Comparison of ENCODE assay signal across 26 mouse cellular contexts in genomic region chr6:147096934-147097333, GRCm38 (mm10). TPM values are rescaled to one million over a fixed set of nuclear protein-coding genes. Genes with fewer than 3 reads are reported as not detected.
DNase-seq lines count a peak whose midpoint lies in the region; ATAC-seq and TF ChIP-seq lines count a peak whose summit lies in the region.
"Had no signal": no experiment of that assay in that cellular context is flagged by ENCODE, and none has a peak within 500 bp of the region (broad histone marks: within the 10 kb centered on the region; RNA-seq: fewer than 3 reads in every experiment).

No protein-coding gene starts in this region.

- no peak for TF ChIP-seq CTCF in liver, postnatal 0 days (IDR thresholded peaks at IDR 0.05; ENCODE audit: low read depth)
- no peak for TF ChIP-seq CTCF in CH12.LX (conservative IDR thresholded peaks at IDR 0.05 in 1 of 2, IDR thresholded peaks at IDR 0.05 in 1 of 2; ENCODE audit: low read depth in 2 of 2, low read length in 2 of 2)

- peaks cover 76% of the 10 kb centered on the region for H3K79me2 ChIP-seq in CH12.LX (replicated peaks; ENCODE audit: control insufficient read depth, extremely low read depth, insufficient read depth, poor library complexity, severe bottlenecking)

- dilution Hi-C loops in CH12.LX (cut with MboI; ENCODE audit: extremely low pct_ligation_motif_present, extremely low pct_unique_long_range_greater_than_20kb, low sequenced_read_pairs): no loop called here

- TF ChIP-seq EP300 in liver, postnatal 0 days (IDR thresholded peaks at IDR 0.05; ENCODE audit: low read depth): no peak
- TF ChIP-seq EP300 in CH12.LX (IDR thresholded peaks at IDR 0.05; ENCODE audit: low read length): no peak; the same call in none of the 2 replicates

- H3K9ac ChIP-seq in embryonic facial prominence, embryonic 13.5 days: no peak overlapping the region
- no peak overlapping the region for H3K9ac ChIP-seq in liver, postnatal 0 days (replicated peaks)
- H3K9ac ChIP-seq in liver, embryonic 12.5 days: no peak overlapping the region
- peak overlapping the region; percentile 42; the same call in 1 of the 2 replicates for H3K9ac ChIP-seq in CH12.LX (ENCODE audit: insufficient read depth, low read depth)
- no peak overlapping the region for H3K9ac ChIP-seq in kidney, embryonic 15.5 days
- H3K9ac ChIP-seq: forebrain, embryonic 13.5 days; hindbrain, embryonic 12.5 days; hindbrain, embryonic 15.5 days had no signal

- no peak overlapping the region for H3K4me2 ChIP-seq in embryonic facial prominence, embryonic 13.5 days
- no peak overlapping the region for H3K4me2 ChIP-seq in liver, postnatal 0 days (ENCODE audit: low read depth, low read length)
- no peak overlapping the region for H3K4me2 ChIP-seq in liver, embryonic 12.5 days
- peak overlapping the region; percentile 69 for H3K4me2 ChIP-seq in CH12.LX (ENCODE audit: insufficient read depth, low read depth, poor library complexity, severe bottlenecking)
- no peak overlapping the region for H3K4me2 ChIP-seq in kidney, embryonic 15.5 days
- H3K4me2 ChIP-seq: forebrain, embryonic 13.5 days; heart, embryonic 11.5 days; hindbrain, embryonic 12.5 days; hindbrain, embryonic 15.5 days had no signal

- 57% methylated on average over 3 of the region's 3 CpGs for WGBS in embryonic facial prominence, embryonic 13.5 days
- WGBS in embryonic facial prominence, embryonic 10.5 days: 76% methylated on average over 3 of the region's 3 CpGs
- 66% methylated on average over 3 of the region's 3 CpGs for WGBS in liver, postnatal 0 days (ENCODE audit: insufficient replicate concordance)
- 61% methylated on average over 3 of the region's 3 CpGs for WGBS in liver, embryonic 12.5 days (ENCODE audit: insufficient replicate concordance)
- WGBS in kidney, embryonic 15.5 days: 85% methylated on average over 3 of the region's 3 CpGs

- H3K4me1 ChIP-seq in embryonic facial prominence, embryonic 13.5 days: peaks cover 49% of the 10 kb centered on the region
- peaks cover 43% of the 10 kb centered on the region for H3K4me1 ChIP-seq in embryonic facial prominence, embryonic 10.5 days
- peaks cover 25% of the 10 kb centered on the region for H3K4me1 ChIP-seq in liver, postnatal 0 days (ENCODE audit: insufficient read depth)
- peaks cover 38% of the 10 kb centered on the region for H3K4me1 ChIP-seq in liver, embryonic 12.5 days
- H3K4me1 ChIP-seq in CH12.LX (ENCODE audit: control insufficient read depth in 1 of 2, insufficient read depth in 2 of 2): peaks cover 14 to 70% of the 10 kb centered on the region in 2 experiments
- H3K4me1 ChIP-seq in kidney, embryonic 15.5 days: peaks cover 31% of the 10 kb centered on the region

- no peak for TF ChIP-seq POLR2A in CH12.LX (IDR thresholded peaks at IDR 0.05; ENCODE audit: low read depth, low read length)

- H3K4me3 ChIP-seq in embryonic facial prominence, embryonic 13.5 days: no peak overlapping the region
- H3K4me3 ChIP-seq in embryonic facial prominence, embryonic 10.5 days: no peak overlapping the region
- no peak overlapping the region for H3K4me3 ChIP-seq in liver, postnatal 0 days (ENCODE audit: low read depth, low read length)
- H3K4me3 ChIP-seq in liver, embryonic 12.5 days: no peak overlapping the region
- H3K4me3 ChIP-seq in CH12.LX (replicated peaks in 1 of 3; ENCODE audit: low read depth in 2 of 3, low read length in 2 of 3, poor library complexity in 1 of 3): no peak overlapping the region
- H3K4me3 ChIP-seq in kidney, embryonic 15.5 days (replicated peaks): no peak overlapping the region
- H3K4me3 ChIP-seq: forebrain, embryonic 10.5 days; forebrain, embryonic 13.5 days; heart, adult 2 months; hindbrain, embryonic 12.5 days; hindbrain, embryonic 15.5 days had no signal

- TF ChIP-seq RAD21 in CH12.LX (IDR thresholded peaks at IDR 0.05; ENCODE audit: low read depth, low read length): no peak

- no peak for ATAC-seq in embryonic facial prominence, embryonic 13.5 days (ENCODE audit: insufficient number of reproducible peaks, insufficient read depth, low FRiP score, low TSS enrichment, low read depth)
- no peak for ATAC-seq in liver, postnatal 0 days
- ATAC-seq in liver, embryonic 12.5 days: no peak
- no peak for ATAC-seq in kidney, embryonic 15.5 days (replicated peaks; ENCODE audit: low FRiP score)
- ATAC-seq: forebrain, embryonic 13.5 days; forebrain, embryonic 16.5 days; intestine, postnatal 0 days had no signal

- peaks cover 15% of the 10 kb centered on the region for H3K36me3 ChIP-seq in embryonic facial prominence, embryonic 13.5 days
- H3K36me3 ChIP-seq in embryonic facial prominence, embryonic 10.5 days (replicated peaks): peaks cover 39% of the 10 kb centered on the region
- H3K36me3 ChIP-seq in liver, postnatal 0 days (replicated peaks; ENCODE audit: insufficient read depth, low read length): 0 out of 2 replicates have a peak, but pooled peaks cover 5% of the 10 kb centered on the region
- peaks cover 47% of the 10 kb centered on the region for H3K36me3 ChIP-seq in liver, embryonic 12.5 days
- H3K36me3 ChIP-seq in CH12.LX (replicated peaks in 1 of 2; ENCODE audit: control insufficient read depth in 1 of 2, insufficient read depth in 1 of 2, low read length in 1 of 2): peaks cover 30 to 52% of the 10 kb centered on the region in 2 experiments
- peaks cover 21% of the 10 kb centered on the region for H3K36me3 ChIP-seq in kidney, embryonic 15.5 days
- H3K36me3 ChIP-seq: hindbrain, embryonic 15.5 days had no signal

- in situ Hi-C loops in CH12.LX (cut with MboI; ENCODE audit: low pct_ligation_motif_present, low pct_unique_long_range_greater_than_20kb, low sequenced_read_pairs): loop anchor here (10.0 kb wide), 1 partner anchor 138 kb away; no protein-coding TSS in a partner anchor

- 0 out of 2 replicates have a peak overlapping the region, but pooled peaks have one; percentile 5 for H3K27ac ChIP-seq in embryonic facial prominence, embryonic 13.5 days
- no peak overlapping the region for H3K27ac ChIP-seq in embryonic facial prominence, embryonic 10.5 days (replicated peaks)
- H3K27ac ChIP-seq in liver, postnatal 0 days (ENCODE audit: low read depth): peak overlapping the region; percentile 31; the same call in 1 of the 2 replicates
- no peak overlapping the region for H3K27ac ChIP-seq in liver, embryonic 12.5 days
- H3K27ac ChIP-seq in CH12.LX (ENCODE audit: insufficient read depth, low read depth): peak overlapping the region; percentile 44; the same call in 1 of the 2 replicates
- no peak overlapping the region for H3K27ac ChIP-seq in kidney, embryonic 15.5 days
- H3K27ac ChIP-seq: forebrain, embryonic 10.5 days; forebrain, embryonic 13.5 days; heart, adult 2 months; hindbrain, embryonic 12.5 days; hindbrain, embryonic 15.5 days had no signal

- DNase-seq in embryonic facial prominence, embryonic 10.5 days (ENCODE audit: low spot score): no peak
- no peak for DNase-seq in liver, postnatal 0 days
- DNase-seq in CH12.LX (ENCODE audit: extremely low read depth): no peak
- DNase-seq: adrenal gland, adult 2 months; adrenal gland, postnatal 14 days; cerebellum, adult 18-20 months; cerebellum, adult 9-10 months; cerebellum, postnatal 14 days; gastrocnemius, postnatal 10 days; gastrocnemius, postnatal 36 days; heart, adult 2 months had no signal

- H3K27me3 ChIP-seq in embryonic facial prominence, embryonic 13.5 days: no peaks in the 10 kb centered on the region
- H3K27me3 ChIP-seq in embryonic facial prominence, embryonic 10.5 days (replicated peaks; ENCODE audit: low read depth, poor library complexity, severe bottlenecking): no peaks in the 10 kb centered on the region
- no peaks in the 10 kb centered on the region for H3K27me3 ChIP-seq in liver, postnatal 0 days (ENCODE audit: insufficient read depth, low read length)
- H3K27me3 ChIP-seq in liver, embryonic 12.5 days (replicated peaks): no peaks in the 10 kb centered on the region
- H3K27me3 ChIP-seq in CH12.LX (replicated peaks): no peaks in the 10 kb centered on the region
- no peaks in the 10 kb centered on the region for H3K27me3 ChIP-seq in kidney, embryonic 15.5 days
- H3K27me3 ChIP-seq: forebrain, embryonic 13.5 days; hindbrain, embryonic 12.5 days; hindbrain, embryonic 15.5 days had no signal

- no peaks in the 10 kb centered on the region for H3K9me3 ChIP-seq in embryonic facial prominence, embryonic 13.5 days
- H3K9me3 ChIP-seq in embryonic facial prominence, embryonic 10.5 days: no peaks in the 10 kb centered on the region
- no peaks in the 10 kb centered on the region for H3K9me3 ChIP-seq in liver, postnatal 0 days (ENCODE audit: low read length)
- no peaks in the 10 kb centered on the region for H3K9me3 ChIP-seq in liver, embryonic 12.5 days (replicated peaks)
- no peaks in the 10 kb centered on the region for H3K9me3 ChIP-seq in CH12.LX (replicated peaks; ENCODE audit: low read length)
- no peaks in the 10 kb centered on the region for H3K9me3 ChIP-seq in kidney, embryonic 15.5 days (replicated peaks)
- H3K9me3 ChIP-seq: forebrain, embryonic 10.5 days; forebrain, embryonic 13.5 days; hindbrain, embryonic 12.5 days; hindbrain, embryonic 15.5 days had no signal

RNA-seq across cellular contexts. Expression of gene Klhl42, which starts 5.8 kb away (rescaled TPM):
- polyA plus RNA-seq in embryonic facial prominence, embryonic 13.5 days (2015; fragmentation: Nextera tagmentation; extraction: Ambion mirVana): 9.2 and 10.5 TPM in 2 replicates
- polyA plus RNA-seq in embryonic facial prominence, embryonic 10.5 days (2016; fragmentation: Nextera tagmentation; extraction: Ambion mirVana): 6.5 and 6.8 TPM in 2 replicates
- polyA plus RNA-seq in liver, postnatal 0 days (2015; fragmentation: Nextera tagmentation; extraction: Ambion mirVana): 1.4 and 1.6 TPM in 2 replicates
- polyA plus RNA-seq in liver, embryonic 12.5 days (2016; fragmentation: Nextera tagmentation; extraction: Ambion mirVana): 3.6 and 4.1 TPM in 2 replicates
- 7.4 and 8.0 TPM in 2 replicates for total RNA-seq in CH12.LX (2012; rRNA removed)
- 3.6 and 4.5 TPM in 2 replicates for total RNA-seq in CH12.LX (2014; rRNA removed)
- 2.5 and 2.7 TPM in 2 replicates for polyA plus RNA-seq in CH12.LX (2012; ENCODE audit: insufficient read length, low read depth)
- 6.4 and 6.5 TPM in 2 replicates for polyA plus RNA-seq in kidney, embryonic 15.5 days (2015; fragmentation: Nextera tagmentation; extraction: Ambion mirVana)

RNA-seq across cellular contexts. Expression of gene Mansc4, which starts 10.1 kb away (rescaled TPM):
- polyA plus RNA-seq in embryonic facial prominence, embryonic 13.5 days (2015; fragmentation: Nextera tagmentation; extraction: Ambion mirVana): 4.6 and 6.1 TPM in 2 replicates
- 0.62 and 2.0 TPM in 2 replicates for polyA plus RNA-seq in embryonic facial prominence, embryonic 10.5 days (2016; fragmentation: Nextera tagmentation; extraction: Ambion mirVana)
- 0.15 TPM in 1 of 2 replicates, not detected in the other for polyA plus RNA-seq in liver, postnatal 0 days (2015; fragmentation: Nextera tagmentation; extraction: Ambion mirVana)
- polyA plus RNA-seq in liver, embryonic 12.5 days (2016; fragmentation: Nextera tagmentation; extraction: Ambion mirVana): 0.11 and 0.16 TPM in 2 replicates
- total RNA-seq in CH12.LX (2012; rRNA removed) (not detected in 2 replicates), CH12.LX (2014; rRNA removed) (not detected in 2 replicates)
- 0.20 TPM in 1 of 2 replicates, not detected in the other for polyA plus RNA-seq in CH12.LX (2012; ENCODE audit: insufficient read length, low read depth)
- 4.6 and 5.0 TPM in 2 replicates for polyA plus RNA-seq in kidney, embryonic 15.5 days (2015; fragmentation: Nextera tagmentation; extraction: Ambion mirVana)
- total RNA-seq: adrenal gland, adult 2 months; common myeloid progenitor, adult 5-6 weeks; gastrocnemius, postnatal 10 days; gastrocnemius, postnatal 36 days; granulocyte monocyte progenitor cell, adult 5-6 weeks; heart, adult 2 months; heart, postnatal 25 days; hematopoietic stem cell, adult 5-6 weeks; MEL had no signal
- polyA plus RNA-seq: heart, adult 2 months had no signal

RNA-seq across cellular contexts. Expression of gene Mrps35, which starts 54.4 kb away (rescaled TPM):
- 102 and 106 TPM in 2 replicates for polyA plus RNA-seq in embryonic facial prominence, embryonic 13.5 days (2015; fragmentation: Nextera tagmentation; extraction: Ambion mirVana)
- 109 and 122 TPM in 2 replicates for polyA plus RNA-seq in embryonic facial prominence, embryonic 10.5 days (2016; fragmentation: Nextera tagmentation; extraction: Ambion mirVana)
- 59.3 and 62.5 TPM in 2 replicates for polyA plus RNA-seq in liver, postnatal 0 days (2015; fragmentation: Nextera tagmentation; extraction: Ambion mirVana)
- 72.2 and 77.2 TPM in 2 replicates for polyA plus RNA-seq in liver, embryonic 12.5 days (2016; fragmentation: Nextera tagmentation; extraction: Ambion mirVana)
- total RNA-seq in CH12.LX (2012; rRNA removed) (84.2 and 86.1 TPM in 2 replicates), CH12.LX (2014; rRNA removed) (36.6 and 58.4 TPM in 2 replicates)
- 141 and 194 TPM in 2 replicates for polyA plus RNA-seq in CH12.LX (2012; ENCODE audit: insufficient read length, low read depth)
- 114 and 118 TPM in 2 replicates for polyA plus RNA-seq in kidney, embryonic 15.5 days (2015; fragmentation: Nextera tagmentation; extraction: Ambion mirVana)

Comparison
In these comparisons a context has a peak if more than half of its experiments do, and no peak if none do; other contexts are left out.
1. H3K27ac ChIP-seq: peak in embryonic facial prominence, embryonic 13.5 days (single experiment), liver, postnatal 0 days (single experiment) and CH12.LX (single experiment); none in embryonic facial prominence, embryonic 10.5 days (single experiment), liver, embryonic 12.5 days (single experiment) and kidney, embryonic 15.5 days (single experiment).